ENCODE assay signal across 9 mouse cellular contexts in the genomic region with DNA sequence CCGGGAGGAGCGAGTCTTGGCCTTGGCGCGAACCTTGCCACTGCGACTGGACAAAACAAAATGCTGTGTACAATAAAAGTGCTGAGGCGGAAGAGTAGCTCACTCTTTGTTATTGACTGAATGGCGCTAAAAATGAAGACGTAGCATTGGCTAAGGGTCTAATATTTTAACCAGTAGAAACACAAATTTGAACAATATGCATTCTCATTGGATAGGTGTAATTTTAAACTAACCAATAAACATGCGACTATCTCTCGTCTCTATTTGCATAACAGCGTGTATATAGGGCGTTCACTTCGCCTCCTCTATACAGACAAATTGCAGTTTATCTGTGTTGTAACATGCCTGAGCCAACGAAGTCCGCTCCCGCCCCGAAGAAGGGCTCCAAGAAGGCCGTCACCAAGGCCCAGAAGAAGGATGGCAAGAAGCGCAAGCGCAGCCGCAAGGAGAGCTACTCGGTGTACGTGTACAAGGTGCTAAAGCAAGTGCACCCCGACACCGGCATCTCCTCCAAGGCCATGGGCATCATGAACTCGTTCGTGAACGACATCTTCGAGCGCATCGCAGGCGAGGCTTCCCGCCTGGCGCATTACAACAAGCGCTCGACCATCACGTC. TPM values are rescaled to one million over a fixed set of nuclear protein-coding genes. Genes with fewer than 3 reads are reported as not detected.
DNase-seq lines count a peak whose midpoint lies in the region; ATAC-seq and TF ChIP-seq lines count a peak whose summit lies in the region.
"Not testable (repeated sequence)": the region's sequence is repeated elsewhere in the genome, so short reads cannot be mapped to it uniquely, and the experiment has no call there.
"Had no signal": no experiment of that assay in that cellular context is flagged by ENCODE, and none has a peak within 500 bp of the region (broad histone marks: within the 10 kb centered on the region; RNA-seq: fewer than 3 reads in every experiment).

Gene Hist1h2bm, plus strand, starts transcription at position 288 of the 616 bp plus-strand sequence.

- H3K4me3 ChIP-seq in E14TG2a.4 (replicated peaks; ENCODE audit: low read length): peak within 1 kb of the TSS; percentile 66
- H3K4me3 ChIP-seq in forebrain, embryonic 10.5 days: peak within 1 kb of the TSS; percentile 53
- H3K4me3 ChIP-seq in heart, embryonic 16.5 days (ENCODE audit: low read length): peak within 1 kb of the TSS; percentile 49
- H3K4me3 ChIP-seq in liver, embryonic 11.5 days (ENCODE audit: low read depth, low read length): peak within 1 kb of the TSS; percentile 45
- H3K4me3 ChIP-seq in stomach, embryonic 14.5 days (ENCODE audit: low read depth, low read length): peak within 1 kb of the TSS; percentile 39

- WGBS in forebrain, embryonic 10.5 days: under 1% methylated on average over 37 of the region's 37 CpGs
- WGBS in heart, embryonic 16.5 days: 1% methylated on average over 37 of the region's 37 CpGs
- WGBS in liver, embryonic 11.5 days: under 1% methylated on average over 32 of the region's 37 CpGs
- under 1% methylated on average over 37 of the region's 37 CpGs for WGBS in stomach, embryonic 14.5 days

- not testable (repeated sequence) for H3K36me3 ChIP-seq in E14TG2a.4 (ENCODE audit: insufficient read depth, low read length); forebrain, embryonic 10.5 days (replicated peaks); heart, embryonic 16.5 days (ENCODE audit: control insufficient read depth, insufficient read depth); liver, embryonic 11.5 days (ENCODE audit: control insufficient read depth, insufficient read depth, low read length); stomach, embryonic 14.5 days (ENCODE audit: control insufficient read depth, insufficient read depth, low read length)

- peak; percentile 95 for ATAC-seq in heart, embryonic 16.5 days (replicated peaks; ENCODE audit: extremely low read depth, insufficient read depth, low FRiP score)
- peak; percentile 91 for ATAC-seq in liver, embryonic 11.5 days (replicated peaks; ENCODE audit: low FRiP score)
- ATAC-seq in monocyte, adult 5-6 weeks (replicated peaks; ENCODE audit: insufficient number of reproducible peaks, low FRiP score, low TSS enrichment, poor library complexity, severe bottlenecking): peak; percentile 94
- ATAC-seq in stomach, embryonic 14.5 days (ENCODE audit: insufficient number of reproducible peaks, insufficient read depth, low FRiP score, low read depth): peak; percentile 97

- DNase-seq in c-Kit-positive CD71-positive TER-119-negative erythroid progenitor cells, embryonic 14.5 days (ENCODE audit: low read depth): peak; percentile 82
- DNase-seq in forebrain, embryonic 10.5 days (ENCODE audit: extremely low spot score, low spot score): peak; percentile 79
- DNase-seq in kidney, postnatal 14 days: peak; percentile 75
- DNase-seq in liver, embryonic 11.5 days (ENCODE audit: low spot score): peak; percentile 75

- not testable (repeated sequence) for TF ChIP-seq CTCF in E14TG2a.4 (conservative IDR thresholded peaks at IDR 0.05; ENCODE audit: low read length)

- peak within 1 kb of the TSS; percentile 96 for H3K27ac ChIP-seq in forebrain, embryonic 10.5 days
- peak within 1 kb of the TSS; percentile 76 for H3K27ac ChIP-seq in heart, embryonic 16.5 days (ENCODE audit: low read length)
- H3K27ac ChIP-seq in liver, embryonic 11.5 days (ENCODE audit: low read depth, low read length): peak within 1 kb of the TSS; percentile 96
- H3K27ac ChIP-seq in stomach, embryonic 14.5 days (ENCODE audit: low read length): peak within 1 kb of the TSS; percentile 89

- peaks cover 23% of the 10 kb centered on the region for H3K4me1 ChIP-seq in E14TG2a.4 (replicated peaks; ENCODE audit: low read depth, low read length)
- peaks cover 44% of the 10 kb centered on the region for H3K4me1 ChIP-seq in forebrain, embryonic 10.5 days
- peaks cover 20% of the 10 kb centered on the region for H3K4me1 ChIP-seq in heart, embryonic 16.5 days (ENCODE audit: control insufficient read depth, insufficient read depth, low read length)
- H3K4me1 ChIP-seq in liver, embryonic 11.5 days (replicated peaks; ENCODE audit: control insufficient read depth, insufficient read depth, low read length): peaks cover 13% of the 10 kb centered on the region
- peaks cover 13% of the 10 kb centered on the region; the same call in 1 of the 2 replicates for H3K4me1 ChIP-seq in stomach, embryonic 14.5 days (ENCODE audit: control insufficient read depth, insufficient read depth, low read length)

- peak within 1 kb of the TSS; percentile 65 for H3K4me2 ChIP-seq in heart, embryonic 16.5 days (ENCODE audit: low read depth, low read length)
- peak within 1 kb of the TSS; percentile 84 for H3K4me2 ChIP-seq in liver, embryonic 11.5 days
- peak within 1 kb of the TSS; percentile 42 for H3K4me2 ChIP-seq in stomach, embryonic 14.5 days (replicated peaks; ENCODE audit: low read depth, low read length)

- H3K9me3 ChIP-seq in E14TG2a.4 (ENCODE audit: low read length): peaks cover 28% of the 10 kb centered on the region
- H3K9me3 ChIP-seq in forebrain, embryonic 10.5 days; heart, embryonic 16.5 days (replicated peaks; ENCODE audit: control insufficient read depth, low read length); liver, embryonic 11.5 days (ENCODE audit: control insufficient read depth, low read length); stomach, embryonic 14.5 days (ENCODE audit: control insufficient read depth, low read depth, low read length): not testable (repeated sequence)

- not testable (repeated sequence) for H3K27me3 ChIP-seq in E14TG2a.4 (ENCODE audit: insufficient read depth, low read length); forebrain, embryonic 10.5 days (ENCODE audit: poor library complexity, severe bottlenecking); heart, embryonic 16.5 days (ENCODE audit: control insufficient read depth, insufficient read depth, low read length); liver, embryonic 11.5 days (replicated peaks; ENCODE audit: control insufficient read depth, insufficient read depth, low read length); stomach, embryonic 14.5 days (ENCODE audit: control insufficient read depth, insufficient read depth, low read length)

- H3K9ac ChIP-seq in heart, embryonic 16.5 days (ENCODE audit: low read length): peak within 1 kb of the TSS; percentile 42
- peak within 1 kb of the TSS; percentile 79 for H3K9ac ChIP-seq in liver, embryonic 11.5 days (ENCODE audit: low read depth, low read length)
- H3K9ac ChIP-seq in stomach, embryonic 14.5 days (replicated peaks; ENCODE audit: low read depth, low read length): peak within 1 kb of the TSS; percentile 36; the same call in 1 of the 2 replicates

RNA-seq across cellular contexts. Expression of gene Hist1h2bm, which starts in this region (rescaled TPM):
- 5.3 and 5.6 TPM in 2 replicates for polyA plus RNA-seq in forebrain, embryonic 10.5 days (2016; fragmentation: Nextera tagmentation; extraction: Ambion mirVana)
- polyA plus RNA-seq in heart, embryonic 16.5 days (2015; fragmentation: Nextera tagmentation; extraction: Ambion mirVana): 1.8 and 2.4 TPM in 2 replicates
- 4.2 and 5.1 TPM in 2 replicates for polyA plus RNA-seq in liver, embryonic 11.5 days (2014; fragmentation: Nextera tagmentation; extraction: Ambion mirVana)
- 4.9 to 12.8 TPM (median 8.3 TPM) in 3 replicates for total RNA-seq in monocyte, adult 5-6 weeks (2017)
- 3.1 TPM in 2 replicates for polyA plus RNA-seq in stomach, embryonic 14.5 days (2014; fragmentation: Nextera tagmentation; extraction: Ambion mirVana)
- total RNA-seq: gastrocnemius, adult 8-10 months had no signal

Comparison
In these comparisons a context has a peak if more than half of its experiments do, and no peak if none do; other contexts are left out.
1. Peak in every context shown above with its lines: DNase-seq, ATAC-seq, H3K4me3 ChIP-seq and H3K27ac ChIP-seq.